Mouse (Mus musculus): ENCODE measurements around the gene Tnfrsf1a.

Gene Tnfrsf1a

GRCm38 (mm10) chr6:125385066-125385974 lies 36.2 kb downstream of the Tnfrsf1a start:
- no peak for DNase-seq (ENCODE audit: low spot score)

DNA sequence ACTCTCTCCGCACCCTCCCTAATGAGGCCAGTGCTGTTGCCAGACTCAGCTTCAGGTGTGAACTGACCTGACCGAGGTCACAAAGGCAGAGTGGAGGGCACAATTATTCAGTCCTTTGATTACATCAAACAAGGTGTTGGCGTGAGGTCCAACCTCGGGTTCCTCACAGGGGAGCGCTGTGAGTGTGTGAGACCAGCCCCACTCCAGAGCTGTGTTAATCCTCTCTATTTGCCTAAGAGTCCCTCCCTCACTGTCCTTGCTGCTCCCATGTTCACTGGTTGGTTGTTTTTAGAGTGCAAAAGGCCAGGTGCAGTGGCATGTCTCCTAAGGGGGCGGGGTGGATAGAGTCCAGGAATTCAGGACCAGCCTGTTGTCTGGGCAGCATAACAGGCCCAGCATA lies 36.9 kb downstream of the Tnfrsf1a start:
- DNase-seq (ENCODE audit: low spot score): no peak

DNA sequence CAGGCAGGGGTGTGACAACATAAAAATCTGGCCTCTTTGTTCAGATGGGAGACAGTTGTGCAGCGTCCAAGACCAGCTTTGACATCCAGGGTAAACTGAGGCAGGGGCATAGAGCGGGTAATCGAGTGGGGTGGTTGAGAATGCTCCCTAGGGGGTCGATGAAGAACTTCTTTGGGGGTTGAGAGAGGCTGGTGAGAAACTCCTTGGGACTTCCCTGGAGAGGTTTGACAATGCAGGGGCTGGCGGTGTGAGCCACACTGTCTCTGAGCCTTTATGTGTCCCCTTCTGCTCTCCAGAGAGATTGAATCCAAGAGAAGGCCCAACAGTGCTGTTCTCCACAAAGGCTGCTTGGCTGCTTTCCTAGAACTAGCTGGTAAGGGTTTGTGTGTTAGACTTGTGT lies 40.7 kb downstream of the Tnfrsf1a start:
- no peak for DNase-seq (ENCODE audit: low spot score)

GRCm38 (mm10) chr6:125405461-125406382 lies 56.6 kb downstream of the Tnfrsf1a start:
- no peak for DNase-seq (ENCODE audit: low spot score)

DNA sequence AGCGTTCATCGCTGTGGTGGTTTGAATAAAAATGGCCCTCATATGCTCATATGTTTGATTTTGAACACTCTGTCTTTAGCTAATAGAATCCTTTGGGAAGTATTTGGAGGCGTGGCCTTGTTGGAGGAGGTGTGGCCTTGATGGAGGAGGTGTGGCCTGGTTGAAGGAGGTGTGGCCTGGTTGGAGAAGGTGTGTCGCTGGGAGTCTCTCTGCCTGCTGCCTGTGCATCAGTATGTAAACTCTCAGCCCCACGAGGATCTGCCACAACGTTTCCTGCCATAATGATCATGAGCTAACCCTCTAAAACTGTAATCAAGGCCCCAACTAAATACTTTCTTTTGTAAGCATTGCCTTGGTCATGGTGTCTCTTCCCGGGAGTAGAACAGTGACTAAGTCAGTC lies 58.1 kb downstream of the Tnfrsf1a start:
- no peak for DNase-seq (ENCODE audit: low spot score)

GRCm38 (mm10) chr6:125407657-125408056 lies 58.5 kb downstream of the Tnfrsf1a start:
- DNase-seq (ENCODE audit: low spot score): no peak

GRCm38 (mm10) chr6:125410551-125410950 lies 61.4 kb downstream of the Tnfrsf1a start:
- DNase-seq (ENCODE audit: low spot score): no peak

- DNase-seq (ENCODE audit: low spot score): no peak
These were observed 61.9 kb downstream of the Tnfrsf1a start for GRCm38 (mm10) chr6:125410995-125411547.

GRCm38 (mm10) chr6:125411661-125412060 lies 62.5 kb downstream of the Tnfrsf1a start:
- no peak for DNase-seq (ENCODE audit: low spot score)
